Mouse (Mus musculus) lung, embryonic 14.5 days (tissue): ENCODE measurements around the gene Ttll5. TPM values are rescaled to one million over a fixed set of nuclear protein-coding genes. Genes with fewer than 3 reads are reported as not detected.
A peak's percentile ranks its signal among the peaks of the same experiment; 100 is the strongest.

Experiments
- ATAC-seq: fragments of 200-750 bp; cut with Nextera tagmentation; 2 replicates; pipeline ENCODE4 v1.8.0; 2017; ENCODE audit warnings: mild to moderate bottlenecking, moderate TSS enrichment, moderate library complexity; ENCODE audit not compliant: insufficient read depth
- DNase-seq: peaks from one replicate; pipeline ENCODE4 v3.0.0-alpha.2; 2015
- H3K27ac ChIP-seq: fragments of 300-500 bp; sonication (generic); 2 replicates; pipeline ENCODE4 v1.5.1; 2014; ENCODE audit warnings: low read depth, mild to moderate bottlenecking, moderate library complexity
- H3K27me3 ChIP-seq: fragments of 300-500 bp; sonication (generic); 2 replicates; pipeline ENCODE4 v1.6.1; 2014; ENCODE audit warnings: low read length, control low read depth; ENCODE audit not compliant: insufficient read depth
- H3K36me3 ChIP-seq: fragments of 300-500 bp; sonication (generic); 2 replicates; pipeline ENCODE4 v1.6.1; 2014; ENCODE audit warnings: control low read depth; ENCODE audit not compliant: insufficient read depth
- H3K4me1 ChIP-seq: fragments of 300-500 bp; sonication (generic); 2 replicates; pipeline ENCODE4 v1.6.1; 2014; ENCODE audit warnings: antibody characterized with exemption, control low read depth; ENCODE audit not compliant: insufficient read depth
- H3K4me2 ChIP-seq: fragments of 300-500 bp; sonication (generic); 2 replicates; pipeline ENCODE4 v1.6.1; 2014; ENCODE audit warnings: mild to moderate bottlenecking
- H3K4me3 ChIP-seq: fragments of 300-500 bp; sonication (generic); 2 replicates; pipeline ENCODE4 v1.5.1; 2014; ENCODE audit warnings: low read depth, low read length
- H3K9ac ChIP-seq: fragments of 300-500 bp; sonication (generic); 2 replicates; pipeline ENCODE4 v1.6.1; 2014
- H3K9me3 ChIP-seq: fragments of 300-500 bp; sonication (generic); 2 replicates; pipeline ENCODE4 v1.6.1; 2016; ENCODE audit warnings: low read depth, low read length, control low read depth
- CTCF ChIP-seq: IDR thresholded peaks from 2 replicates; pipeline ENCODE4 v1.5.1; 2016; ENCODE audit warnings: antibody characterized with exemption, low read depth
- WGBS: fragments of 180-500 bp; shearing (Covaris S2); extraction: QIAGEN DNeasy Blood & Tissue Kit; methylation state at CpG from one replicate; pipeline ENCODE4 v1.1.7; 2014; 5-methylcytosine and 5-hydroxymethylcytosine counted together
- polyA plus RNA-seq: library from polyadenylated mRNA; unstranded; fragments of >200 nt; fragmentation: Nextera tagmentation; extraction: Ambion mirVana; gene quantifications from 2 replicates; pipeline ENCODE4 v1.2.1, GENCODE M21; 2014

Ttll5 gene
- polyA plus RNA-seq, 1 experiment from 2014 or later, result 21.3 TPM

GRCm38 (mm10) chr12:85822051-85822450, 2.4 kb upstream of the Ttll5 start:
- Histone ChIP-seq H3K4me2 (no peak overlapping the region), H3K27ac (no peak overlapping the region), H3K27me3 (no peaks in the 10 kb centered on the region), H3K36me3 (peaks cover 33% of the 10 kb centered on the region), H3K9ac (no peak overlapping the region), H3K4me1 (0 out of 2 replicates have a peak, but pooled peaks cover 3% of the 10 kb centered on the region), H3K9me3 (no peaks in the 10 kb centered on the region), H3K4me3 (no peak overlapping the region)
- WGBS, result 73% methylated on average over 9 of the region's 9 CpGs
- ATAC-seq, result no peak
- peak; percentile 27 for TF ChIP-seq CTCF
- DNase-seq, result no peak

- peak overlapping the region; percentile 98 for H3K27ac ChIP-seq
- ATAC-seq, result no peak
- peaks cover 28% of the 10 kb centered on the region; the same call in 1 of the 2 replicates for H3K36me3 ChIP-seq
- H3K4me1 ChIP-seq, result 0 out of 2 replicates have a peak, but pooled peaks cover 3% of the 10 kb centered on the region
- 7% methylated on average over 8 of the region's 8 CpGs for WGBS
- peak overlapping the region; percentile 78 for H3K4me3 ChIP-seq
- H3K9me3 ChIP-seq, result no peaks in the 10 kb centered on the region
- H3K9ac ChIP-seq, result peak overlapping the region; percentile 70
- TF ChIP-seq CTCF, result no peak
- DNase-seq, result peak; percentile 15
- peak overlapping the region; percentile 71 for H3K4me2 ChIP-seq
- H3K27me3 ChIP-seq, result no peaks in the 10 kb centered on the region
These were observed 902 bp downstream of the Ttll5 start for GRCm38 (mm10) chr12:85825361-85825760.

GRCm38 (mm10) chr12:85825822-85826221, 1.4 kb downstream of the Ttll5 start:
- no peaks in the 10 kb centered on the region for H3K27me3 ChIP-seq
- WGBS, result 66% methylated on average over 2 of the region's 2 CpGs
- peaks cover 28% of the 10 kb centered on the region; the same call in 1 of the 2 replicates for H3K36me3 ChIP-seq
- H3K27ac ChIP-seq, result no peak overlapping the region
- peak overlapping the region; percentile 78 for H3K4me3 ChIP-seq
- no peaks in the 10 kb centered on the region for H3K9me3 ChIP-seq
- H3K4me1 ChIP-seq, result 0 out of 2 replicates have a peak, but pooled peaks cover 3% of the 10 kb centered on the region
- no peak for TF ChIP-seq CTCF
- peak overlapping the region; percentile 71 for H3K4me2 ChIP-seq
- no peak overlapping the region; the same call in 1 of the 2 replicates for H3K9ac ChIP-seq
- DNase-seq, result no peak
- ATAC-seq, result no peak

- Histone ChIP-seq H3K4me3 (no peak overlapping the region), H3K9me3 (no peaks in the 10 kb centered on the region), H3K4me1 (no peaks in the 10 kb centered on the region), H3K27ac (no peak overlapping the region), H3K27me3 (no peaks in the 10 kb centered on the region), H3K4me2 (no peak overlapping the region), H3K36me3 (peaks cover 33% of the 10 kb centered on the region; the same call in 1 of the 2 replicates), H3K9ac (no peak overlapping the region)
- TF ChIP-seq CTCF, result no peak
- ATAC-seq (no peak), DNase-seq (no peak)
- WGBS, result 89% methylated on average over 3 of the region's 3 CpGs
These were observed 4.4 kb downstream of the Ttll5 start for GRCm38 (mm10) chr12:85828856-85829255.

- WGBS, result 86% methylated on average over 3 of the region's 3 CpGs
- Histone ChIP-seq H3K9me3 (no peaks in the 10 kb centered on the region), H3K27me3 (no peaks in the 10 kb centered on the region), H3K4me2 (no peak overlapping the region), H3K4me3 (no peak overlapping the region), H3K27ac (no peak overlapping the region), H3K9ac (no peak overlapping the region), H3K4me1 (no peaks in the 10 kb centered on the region), H3K36me3 (peaks cover 37% of the 10 kb centered on the region; the same call in 1 of the 2 replicates)
- TF ChIP-seq CTCF, result no peak
- DNase-seq (no peak), ATAC-seq (no peak)
These were observed 5.4 kb downstream of the Ttll5 start for GRCm38 (mm10) chr12:85829866-85830265.

GRCm38 (mm10) chr12:85830691-85831090, 6.2 kb downstream of the Ttll5 start:
- Histone ChIP-seq H3K27me3 (no peaks in the 10 kb centered on the region), H3K4me2 (no peak overlapping the region), H3K27ac (no peak overlapping the region), H3K9ac (no peak overlapping the region), H3K9me3 (no peaks in the 10 kb centered on the region), H3K4me3 (no peak overlapping the region), H3K4me1 (no peaks in the 10 kb centered on the region), H3K36me3 (peaks cover 37% of the 10 kb centered on the region; the same call in 1 of the 2 replicates)
- no peak for DNase-seq
- 70% methylated on average over 3 of the region's 3 CpGs for WGBS
- no peak for ATAC-seq
- TF ChIP-seq CTCF, result no peak

- no peak for TF ChIP-seq CTCF
- Histone ChIP-seq H3K27ac (no peak overlapping the region), H3K9ac (no peak overlapping the region), H3K4me2 (no peak overlapping the region), H3K27me3 (no peaks in the 10 kb centered on the region), H3K4me1 (no peaks in the 10 kb centered on the region), H3K36me3 (peaks cover 27% of the 10 kb centered on the region; the same call in 1 of the 2 replicates), H3K9me3 (no peaks in the 10 kb centered on the region), H3K4me3 (no peak overlapping the region)
- no peak for DNase-seq
- ATAC-seq, result no peak
- WGBS, result 87% methylated on average over 2 of the region's 2 CpGs
These were observed 10.1 kb downstream of the Ttll5 start for GRCm38 (mm10) chr12:85834543-85834942.

GRCm38 (mm10) chr12:85837765-85838164, 13.3 kb downstream of the Ttll5 start:
- no peak overlapping the region for H3K27ac ChIP-seq
- H3K9ac ChIP-seq, result no peak overlapping the region
- H3K36me3 ChIP-seq, result peaks cover 19% of the 10 kb centered on the region; the same call in 1 of the 2 replicates
- 88% methylated on average over 2 of the region's 2 CpGs for WGBS
- no peaks in the 10 kb centered on the region for H3K9me3 ChIP-seq
- no peaks in the 10 kb centered on the region for H3K4me1 ChIP-seq
- no peak overlapping the region for H3K4me3 ChIP-seq
- no peak for DNase-seq
- no peak overlapping the region for H3K4me2 ChIP-seq
- no peaks in the 10 kb centered on the region for H3K27me3 ChIP-seq
- 0 out of 2 replicates have a peak, but pooled peaks have one; percentile 15 for TF ChIP-seq CTCF
- no peak for ATAC-seq
